Mouse (Mus musculus): ENCODE measurements at regions not wholly inside any gene's neighbourhood (a gene's known extent, or its start where the extent isn't known, plus 50 kb on each side); places are given as distances from the start of the nearest gene placed in this dataset.
"Not testable (repeated sequence)": the region's sequence is repeated elsewhere in the genome, so short reads cannot be mapped to it uniquely, and the experiment has no call there.

- Histone ChIP-seq H3K4me2 (ENCODE audit: low read depth) (no peak overlapping the region), H3K36me3 (ENCODE audit: control insufficient read depth, insufficient read depth) (no peaks in the 10 kb centered on the region), H3K79me2 (ENCODE audit: control insufficient read depth, insufficient read depth) (no peaks in the 10 kb centered on the region), H3K27me3 (ENCODE audit: control insufficient read depth, insufficient read depth, insufficient read length) (no peaks in the 10 kb centered on the region), H3K4me3 (no peak overlapping the region), H3ac (ENCODE audit: control insufficient read depth, insufficient read length) (no peak overlapping the region)
- TF ChIP-seq POLR2AphosphoS2 (IDR thresholded peaks at IDR 0.05; ENCODE audit: insufficient read length, low read depth): no peak
- no peak for TF ChIP-seq TCF12 (IDR thresholded peaks at IDR 0.05; ENCODE audit: insufficient read depth, poor library complexity, severe bottlenecking)
- no peak for TF ChIP-seq MYOG (IDR thresholded peaks at IDR 0.05; ENCODE audit: control insufficient read depth in 1 of 3, insufficient read depth in 1 of 3, insufficient read length in 2 of 3, low read depth in 2 of 3)
Measured at GRCm38 (mm10) chr1:47646681-47647080, 754.0 kb upstream of the Slc39a10 start.

GRCm38 (mm10) chr1:47606597-47606996, 713.9 kb upstream of the Slc39a10 start:
- no peaks in the 10 kb centered on the region for H3K36me3 ChIP-seq (ENCODE audit: control insufficient read depth, insufficient read depth)
- H3ac ChIP-seq (ENCODE audit: control insufficient read depth, insufficient read length): no peak overlapping the region
- H3K4me2 ChIP-seq (ENCODE audit: low read depth): no peak overlapping the region
- TF ChIP-seq POLR2AphosphoS2 (IDR thresholded peaks at IDR 0.05; ENCODE audit: insufficient read length, low read depth) (no peak), TCF3 (IDR thresholded peaks at IDR 0.05; ENCODE audit: insufficient read length, low read depth) (no peak), MAX (IDR thresholded peaks at IDR 0.05; ENCODE audit: low read depth) (no peak), E2F4 (IDR thresholded peaks at IDR 0.05; ENCODE audit: insufficient read depth) (no peak)
- H3K4me3 ChIP-seq: no peak overlapping the region
- no peaks in the 10 kb centered on the region for H3K27me3 ChIP-seq (ENCODE audit: control insufficient read depth, insufficient read depth, insufficient read length)
- no peaks in the 10 kb centered on the region for H3K79me2 ChIP-seq (ENCODE audit: control insufficient read depth, insufficient read depth)

GRCm38 (mm10) chr1:47603989-47604360, 711.3 kb upstream of the Slc39a10 start:
- Histone ChIP-seq H3ac (ENCODE audit: control insufficient read depth, insufficient read length) (no peak overlapping the region), H3K27me3 (ENCODE audit: control insufficient read depth, insufficient read depth, insufficient read length) (no peaks in the 10 kb centered on the region), H3K79me2 (ENCODE audit: control insufficient read depth, insufficient read depth) (no peaks in the 10 kb centered on the region), H3K4me3 (no peak overlapping the region), H3K4me2 (ENCODE audit: low read depth) (no peak overlapping the region), H3K36me3 (ENCODE audit: control insufficient read depth, insufficient read depth) (no peaks in the 10 kb centered on the region)
- TF ChIP-seq E2F4 (IDR thresholded peaks at IDR 0.05; ENCODE audit: insufficient read depth): no peak
- no peak for TF ChIP-seq POLR2AphosphoS2 (IDR thresholded peaks at IDR 0.05; ENCODE audit: insufficient read length, low read depth)
- no peak for TF ChIP-seq TCF12 (IDR thresholded peaks at IDR 0.05; ENCODE audit: insufficient read depth, poor library complexity, severe bottlenecking)
- no peak for TF ChIP-seq POLR2A (IDR thresholded peaks at IDR 0.05; ENCODE audit: insufficient read length, low read depth)
- TF ChIP-seq USF1 (IDR thresholded peaks at IDR 0.05; ENCODE audit: low read depth): no peak
- TF ChIP-seq MYOG (IDR thresholded peaks at IDR 0.05; ENCODE audit: control insufficient read depth in 1 of 3, insufficient read depth in 1 of 3, insufficient read length in 2 of 3, low read depth in 2 of 3): no peak
- no peak for TF ChIP-seq REST (IDR thresholded peaks at IDR 0.05; ENCODE audit: insufficient read depth, insufficient read length)
- TF ChIP-seq TCF3 (IDR thresholded peaks at IDR 0.05; ENCODE audit: insufficient read length, low read depth): no peak
- no peak for TF ChIP-seq CEBPB (IDR thresholded peaks at IDR 0.05; ENCODE audit: insufficient read depth, poor library complexity, severe bottlenecking)
- no peak for TF ChIP-seq MYOD1 (IDR thresholded peaks at IDR 0.05; ENCODE audit: control insufficient read depth in 1 of 3, insufficient read length in 2 of 3, low read depth in 2 of 3)
- no peak for TF ChIP-seq MAX (IDR thresholded peaks at IDR 0.05; ENCODE audit: low read depth)

GRCm38 (mm10) chr1:47603294-47603988, 710.8 kb upstream of the Slc39a10 start:
- H3K27me3 ChIP-seq (ENCODE audit: control insufficient read depth, insufficient read depth, insufficient read length): no peaks in the 10 kb centered on the region
- no peaks in the 10 kb centered on the region for H3K79me2 ChIP-seq (ENCODE audit: control insufficient read depth, insufficient read depth)
- H3K36me3 ChIP-seq (ENCODE audit: control insufficient read depth, insufficient read depth): no peaks in the 10 kb centered on the region
- TF ChIP-seq POLR2A (IDR thresholded peaks at IDR 0.05; ENCODE audit: insufficient read length, low read depth): no peak
- TF ChIP-seq TCF3 (IDR thresholded peaks at IDR 0.05; ENCODE audit: insufficient read length, low read depth): no peak
- TF ChIP-seq REST (IDR thresholded peaks at IDR 0.05; ENCODE audit: insufficient read depth, insufficient read length): no peak
- no peak overlapping the region for H3K4me3 ChIP-seq
- no peak overlapping the region for H3K4me2 ChIP-seq (ENCODE audit: low read depth)
- no peak overlapping the region for H3ac ChIP-seq (ENCODE audit: control insufficient read depth, insufficient read length)

- not testable (repeated sequence) for H3K4me2 ChIP-seq (ENCODE audit: low read depth); H3K36me3 ChIP-seq (ENCODE audit: control insufficient read depth, insufficient read depth); H3K4me3 ChIP-seq; H3K79me2 ChIP-seq (ENCODE audit: control insufficient read depth, insufficient read depth); H3ac ChIP-seq (ENCODE audit: control insufficient read depth, insufficient read length); H3K27me3 ChIP-seq (ENCODE audit: control insufficient read depth, insufficient read depth, insufficient read length)
Measured at GRCm38 (mm10) chr1:47593641-47594040, 701.0 kb upstream of the Slc39a10 start.

GRCm38 (mm10) chr1:47545606-47546005, 653.0 kb upstream of the Slc39a10 start:
- no peaks in the 10 kb centered on the region for H3K79me2 ChIP-seq (ENCODE audit: control insufficient read depth, insufficient read depth)
- TF ChIP-seq TCF12 (IDR thresholded peaks at IDR 0.05; ENCODE audit: insufficient read depth, poor library complexity, severe bottlenecking): no peak
- TF ChIP-seq E2F4 (IDR thresholded peaks at IDR 0.05; ENCODE audit: insufficient read depth): no peak
- no peak for TF ChIP-seq CEBPB (IDR thresholded peaks at IDR 0.05; ENCODE audit: insufficient read depth, poor library complexity, severe bottlenecking)
- TF ChIP-seq SRF (IDR thresholded peaks at IDR 0.05; ENCODE audit: control insufficient read depth, insufficient read length, low read depth): no peak
- no peak for TF ChIP-seq MAX (IDR thresholded peaks at IDR 0.05; ENCODE audit: low read depth)
- TF ChIP-seq MYOD1 (IDR thresholded peaks at IDR 0.05; ENCODE audit: control insufficient read depth in 1 of 3, insufficient read length in 2 of 3, low read depth in 2 of 3): no peak
- TF ChIP-seq TCF3 (IDR thresholded peaks at IDR 0.05; ENCODE audit: insufficient read length, low read depth): no peak
- TF ChIP-seq USF1 (IDR thresholded peaks at IDR 0.05; ENCODE audit: low read depth): no peak
- TF ChIP-seq MYOG (IDR thresholded peaks at IDR 0.05; ENCODE audit: control insufficient read depth in 1 of 3, insufficient read depth in 1 of 3, insufficient read length in 2 of 3, low read depth in 2 of 3): no peak
- no peak for TF ChIP-seq POLR2AphosphoS2 (IDR thresholded peaks at IDR 0.05; ENCODE audit: insufficient read length, low read depth)
- no peak for TF ChIP-seq POLR2A (IDR thresholded peaks at IDR 0.05; ENCODE audit: insufficient read length, low read depth)
- no peak for TF ChIP-seq REST (IDR thresholded peaks at IDR 0.05; ENCODE audit: insufficient read depth, insufficient read length)
- no peaks in the 10 kb centered on the region for H3K36me3 ChIP-seq (ENCODE audit: control insufficient read depth, insufficient read depth)
- H3K27me3 ChIP-seq (ENCODE audit: control insufficient read depth, insufficient read depth, insufficient read length): no peaks in the 10 kb centered on the region
- no peak overlapping the region for H3ac ChIP-seq (ENCODE audit: control insufficient read depth, insufficient read length)
- no peak overlapping the region for H3K4me2 ChIP-seq (ENCODE audit: low read depth)
- no peak overlapping the region for H3K4me3 ChIP-seq

Data from myocyte (in vitro differentiated cells).